Mouse (Mus musculus): ENCODE measurements around the gene Ccdc171. TPM values are rescaled to one million over a fixed set of nuclear protein-coding genes. Genes with fewer than 3 reads are reported as not detected.
"Not testable (repeated sequence)": the region's sequence is repeated elsewhere in the genome, so short reads cannot be mapped to it uniquely, and the experiment has no call there.

Ccdc171 gene
- polyA plus RNA-seq (2015; fragmentation: Nextera tagmentation; extraction: Ambion mirVana): 6.4 and 7.7 TPM in 2 replicates

- H3K4me2 ChIP-seq: peak within 1 kb of the TSS; percentile 81
- peak within 1 kb of the TSS; percentile 86 for H3K9ac ChIP-seq
- peak; percentile 92 for ATAC-seq (ENCODE audit: insufficient number of reproducible peaks, insufficient read depth, low FRiP score, low TSS enrichment, low read depth)
- H3K27ac ChIP-seq: peak within 1 kb of the TSS; percentile 97
- no peaks in the 10 kb centered on the region for H3K9me3 ChIP-seq
- H3K27me3 ChIP-seq: no peaks in the 10 kb centered on the region
- under 1% methylated on average over 73 of the region's 73 CpGs for WGBS
- H3K4me1 ChIP-seq: 0 out of 2 replicates have a peak, but pooled peaks cover 5% of the 10 kb centered on the region
- peak within 1 kb of the TSS; percentile 72 for H3K4me3 ChIP-seq
- H3K36me3 ChIP-seq: no peaks in the 10 kb centered on the region
Observed at GRCm38 (mm10) chr4:83524843-83525689, at the start of gene Ccdc171. TSS of gene Ccdc171 (plus strand) at chr4:83525545.

GRCm38 (mm10) chr4:83485250-83485649, 40.1 kb upstream of the Ccdc171 start:
- Histone ChIP-seq H3K4me3 (peak overlapping the region; percentile 93), H3K27me3 (no peaks in the 10 kb centered on the region), H3K9ac (peak overlapping the region; percentile 93), H3K4me1 (peaks cover 21% of the 10 kb centered on the region), H3K4me2 (peak overlapping the region; percentile 74), H3K36me3 (peaks cover 31% of the 10 kb centered on the region), H3K9me3 (no peaks in the 10 kb centered on the region), H3K27ac (peak overlapping the region; percentile 98; the same call in 1 of the 2 replicates)
- 21% methylated on average over 12 of the region's 12 CpGs for WGBS
- ATAC-seq (ENCODE audit: insufficient number of reproducible peaks, insufficient read depth, low FRiP score, low TSS enrichment, low read depth): no peak

DNA sequence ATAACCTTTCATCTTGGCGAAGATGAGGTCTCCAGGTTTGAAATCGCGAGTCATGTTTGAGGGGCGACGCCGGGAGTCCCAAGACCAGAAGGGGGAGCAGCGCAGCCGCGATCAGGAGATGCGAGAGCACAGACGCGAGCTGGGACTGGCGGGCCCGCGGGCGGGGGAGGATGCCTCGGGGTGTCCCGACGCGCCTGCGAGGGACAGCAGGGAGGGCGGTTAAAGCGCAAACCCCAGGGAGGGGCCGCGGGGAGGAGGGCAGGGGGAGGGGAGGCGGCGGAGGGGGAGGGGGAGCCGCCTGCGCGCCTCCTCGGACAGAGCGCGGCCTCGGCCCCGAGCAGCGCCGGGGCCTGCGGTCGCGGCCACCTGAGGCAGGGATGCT, 39.6 kb upstream of the Ccdc171 start:
- Histone ChIP-seq H3K9ac (peak overlapping the region; percentile 93), H3K9me3 (no peaks in the 10 kb centered on the region), H3K4me1 (peaks cover 21% of the 10 kb centered on the region), H3K4me3 (peak overlapping the region; percentile 93), H3K27ac (peak overlapping the region; percentile 98), H3K4me2 (peak overlapping the region; percentile 74), H3K27me3 (no peaks in the 10 kb centered on the region), H3K36me3 (peaks cover 29% of the 10 kb centered on the region)
- ATAC-seq (ENCODE audit: insufficient number of reproducible peaks, insufficient read depth, low FRiP score, low TSS enrichment, low read depth): peak; percentile 54
- WGBS: under 1% methylated on average over 30 of the region's 40 CpGs

DNA sequence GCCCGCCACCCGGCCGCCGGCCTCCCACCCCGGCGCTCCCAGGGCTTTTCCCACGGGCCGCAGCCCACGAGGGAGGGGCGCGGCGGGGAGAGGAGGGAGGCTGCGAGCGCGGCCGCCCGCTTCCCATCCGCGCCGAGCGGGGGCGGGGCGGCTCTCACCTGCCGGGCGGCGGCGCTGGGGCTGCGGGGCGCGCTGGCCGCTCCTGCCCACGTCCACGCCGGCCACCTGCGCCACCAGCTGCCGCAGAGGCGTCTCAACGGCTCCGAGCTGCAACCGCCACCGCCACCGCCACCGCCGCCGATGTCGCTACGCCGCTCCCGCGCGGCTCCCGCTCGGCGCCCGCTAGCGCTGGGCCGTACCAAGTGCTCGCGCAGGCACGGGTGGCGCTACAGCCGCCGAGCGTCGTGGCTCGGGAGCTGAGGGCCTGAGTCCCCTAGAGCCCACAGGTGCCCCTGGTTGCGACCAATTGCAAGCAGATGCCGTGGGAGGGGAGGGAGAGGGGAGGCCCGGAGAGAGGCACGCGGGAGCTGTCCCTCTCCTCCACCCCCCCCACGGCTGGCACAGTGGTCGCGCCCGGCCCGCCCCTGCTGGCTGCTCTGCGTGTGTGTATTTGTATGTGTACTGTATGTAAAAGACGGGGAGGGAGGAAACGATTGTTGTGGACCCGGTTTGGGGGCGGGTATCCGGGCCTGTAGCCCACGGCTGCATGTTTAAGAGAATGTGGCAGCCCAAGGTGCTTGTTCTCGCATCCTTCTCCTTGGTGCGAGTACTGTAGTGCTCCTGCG, 39.0 kb upstream of the Ccdc171 start, which contains the start of gene Psip1:
Psip1 (minus strand) TSS at position 343 of the 785 bp plus-strand sequence.
- H3K9ac ChIP-seq: peak within 1 kb of the TSS; percentile 93
- peaks cover 21% of the 10 kb centered on the region for H3K4me1 ChIP-seq
- peak within 1 kb of the TSS; percentile 74 for H3K4me2 ChIP-seq
- no peaks in the 10 kb centered on the region for H3K9me3 ChIP-seq
- H3K27ac ChIP-seq: peak within 1 kb of the TSS; percentile 98
- peak; percentile 93 for ATAC-seq (ENCODE audit: insufficient number of reproducible peaks, insufficient read depth, low FRiP score, low TSS enrichment, low read depth)
- peaks cover 23% of the 10 kb centered on the region for H3K36me3 ChIP-seq
- peak within 1 kb of the TSS; percentile 93 for H3K4me3 ChIP-seq
- under 1% methylated on average over 64 of the region's 86 CpGs for WGBS
- H3K27me3 ChIP-seq: no peaks in the 10 kb centered on the region

GRCm38 (mm10) chr4:83489121-83489520, 36.2 kb upstream of the Ccdc171 start:
- WGBS: 8% methylated on average over 5 of the region's 5 CpGs
- ATAC-seq (ENCODE audit: insufficient number of reproducible peaks, insufficient read depth, low FRiP score, low TSS enrichment, low read depth): no peak
- Histone ChIP-seq H3K27ac (peak overlapping the region; percentile 68), H3K27me3 (no peaks in the 10 kb centered on the region), H3K4me2 (no peak overlapping the region), H3K9ac (no peak overlapping the region), H3K36me3 (peaks cover 5% of the 10 kb centered on the region; the same call in 1 of the 2 replicates), H3K4me1 (peaks cover 19% of the 10 kb centered on the region), H3K4me3 (no peak overlapping the region), H3K9me3 (no peaks in the 10 kb centered on the region)

- H3K4me1 ChIP-seq: peaks cover 4% of the 10 kb centered on the region
- H3K9ac ChIP-seq: no peak overlapping the region
- H3K4me2 ChIP-seq: no peak overlapping the region
- H3K4me3 ChIP-seq: no peak overlapping the region
- no peaks in the 10 kb centered on the region for H3K9me3 ChIP-seq
- no peaks in the 10 kb centered on the region for H3K36me3 ChIP-seq
- no peak for ATAC-seq (ENCODE audit: insufficient number of reproducible peaks, insufficient read depth, low FRiP score, low TSS enrichment, low read depth)
- H3K27ac ChIP-seq: no peak overlapping the region
- H3K27me3 ChIP-seq: no peaks in the 10 kb centered on the region
- WGBS: 100% methylated on average over 1 of the region's 1 CpGs
Observed at GRCm38 (mm10) chr4:83493112-83493511, 32.2 kb upstream of the Ccdc171 start.

- 83% methylated on average over 5 of the region's 5 CpGs for WGBS
- H3K27me3 ChIP-seq; H3K4me2 ChIP-seq; H3K4me1 ChIP-seq; H3K27ac ChIP-seq; H3K36me3 ChIP-seq; H3K9me3 ChIP-seq; ATAC-seq (ENCODE audit: insufficient number of reproducible peaks, insufficient read depth, low FRiP score, low TSS enrichment, low read depth); H3K4me3 ChIP-seq; H3K9ac ChIP-seq: not testable (repeated sequence)
Observed at GRCm38 (mm10) chr4:83497013-83497412, 28.3 kb upstream of the Ccdc171 start.

DNA sequence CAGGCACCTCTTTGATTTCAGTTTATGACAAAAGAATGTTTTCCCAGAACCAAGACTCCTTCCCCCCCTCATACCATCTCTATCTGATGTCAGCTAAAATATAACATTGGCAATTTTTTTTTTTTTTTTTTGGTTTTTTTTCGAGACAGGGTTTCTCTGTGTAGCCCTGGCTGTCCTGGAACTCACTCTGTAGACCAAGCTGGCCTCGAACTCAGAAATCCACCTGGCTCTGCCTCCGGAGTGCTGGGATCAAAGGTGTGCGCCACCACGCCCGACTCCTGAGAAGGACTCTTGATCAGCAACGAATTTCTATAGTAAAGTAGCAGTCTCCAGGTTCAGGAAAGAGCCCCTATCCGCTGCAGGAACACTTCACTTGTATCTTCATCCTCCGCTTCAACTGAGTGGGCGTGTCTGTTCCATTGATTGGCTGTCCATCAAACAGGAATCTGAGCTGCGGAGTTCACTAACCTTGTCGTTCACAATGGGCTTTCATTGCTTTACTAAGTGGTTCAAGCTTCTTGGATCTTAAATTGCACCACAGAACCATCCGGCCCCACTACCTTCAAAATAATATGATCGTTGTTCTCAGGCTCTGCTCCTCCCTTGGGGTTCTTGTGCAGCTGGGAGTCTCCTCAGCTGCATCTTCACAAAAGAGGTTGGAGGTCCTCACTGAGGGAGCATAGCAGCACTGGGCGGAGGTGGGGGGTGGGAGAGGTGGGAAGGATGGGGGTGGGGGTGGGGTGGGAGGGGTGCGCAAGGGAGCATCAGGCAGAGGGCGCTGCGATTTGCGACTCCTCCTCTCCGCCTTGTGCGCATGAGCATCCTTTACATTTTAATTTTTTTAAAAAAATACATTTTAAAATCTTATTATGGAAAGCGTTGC, 24.9 kb upstream of the Ccdc171 start:
- peak; percentile 74; the same call in 1 of the 2 replicates for ATAC-seq (ENCODE audit: insufficient number of reproducible peaks, insufficient read depth, low FRiP score, low TSS enrichment, low read depth)
- Histone ChIP-seq H3K9me3 (no peaks in the 10 kb centered on the region), H3K36me3 (no peaks in the 10 kb centered on the region), H3K27ac (peak overlapping the region; percentile 22; the same call in 1 of the 2 replicates), H3K27me3 (no peaks in the 10 kb centered on the region), H3K4me3 (peak overlapping the region; percentile 39), H3K9ac (0 out of 2 replicates have a peak overlapping the region, but pooled peaks have one; percentile 32), H3K4me1 (0 out of 2 replicates have a peak, but pooled peaks cover 3% of the 10 kb centered on the region), H3K4me2 (peak overlapping the region; percentile 63)
- WGBS: 5% methylated on average over 22 of the region's 22 CpGs

- Histone ChIP-seq H3K4me2 (peak overlapping the region; percentile 63), H3K4me1 (0 out of 2 replicates have a peak, but pooled peaks cover 3% of the 10 kb centered on the region), H3K36me3 (no peaks in the 10 kb centered on the region), H3K9me3 (no peaks in the 10 kb centered on the region), H3K27ac (no peak overlapping the region), H3K27me3 (no peaks in the 10 kb centered on the region), H3K4me3 (peak overlapping the region; percentile 39), H3K9ac (0 out of 2 replicates have a peak overlapping the region, but pooled peaks have one; percentile 32)
- ATAC-seq (ENCODE audit: insufficient number of reproducible peaks, insufficient read depth, low FRiP score, low TSS enrichment, low read depth): no peak
- 27% methylated on average over 7 of the region's 7 CpGs for WGBS
Observed at GRCm38 (mm10) chr4:83501037-83501430, 24.3 kb upstream of the Ccdc171 start.

DNA sequence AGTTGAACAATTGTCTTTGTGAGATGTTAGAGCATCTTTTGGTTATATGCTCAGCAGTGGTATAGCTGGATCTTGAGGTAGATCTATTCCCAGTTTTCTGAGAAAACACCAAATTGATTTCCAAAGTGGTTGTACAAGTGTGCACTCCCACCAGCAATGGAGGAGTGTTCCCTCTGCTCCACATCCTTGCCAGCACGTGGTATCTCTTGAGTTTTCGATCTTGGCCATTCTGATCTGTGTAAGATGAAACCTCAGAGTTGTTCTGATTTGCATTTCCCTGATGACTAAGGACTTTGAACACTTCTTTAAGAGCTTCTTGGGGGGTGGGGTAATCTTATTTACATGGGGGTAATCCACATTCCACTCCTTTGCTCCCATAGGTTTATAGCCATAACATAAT, 15.7 kb upstream of the Ccdc171 start:
- Histone ChIP-seq H3K27me3 (no peaks in the 10 kb centered on the region), H3K4me2 (no peak overlapping the region), H3K4me1 (no peaks in the 10 kb centered on the region), H3K9me3 (no peaks in the 10 kb centered on the region), H3K9ac (no peak overlapping the region), H3K27ac (no peak overlapping the region), H3K4me3 (no peak overlapping the region), H3K36me3 (no peaks in the 10 kb centered on the region)
- no peak for ATAC-seq (ENCODE audit: insufficient number of reproducible peaks, insufficient read depth, low FRiP score, low TSS enrichment, low read depth)
- 22% methylated on average over 2 of the region's 2 CpGs for WGBS

- ATAC-seq (ENCODE audit: insufficient number of reproducible peaks, insufficient read depth, low FRiP score, low TSS enrichment, low read depth): no peak
- no peak overlapping the region for H3K27ac ChIP-seq
- no peaks in the 10 kb centered on the region for H3K4me1 ChIP-seq
- H3K27me3 ChIP-seq: no peaks in the 10 kb centered on the region
- H3K36me3 ChIP-seq: no peaks in the 10 kb centered on the region
- WGBS: 36% methylated on average over 8 of the region's 8 CpGs
- H3K4me2 ChIP-seq: no peak overlapping the region
- no peak overlapping the region for H3K4me3 ChIP-seq
- H3K9me3 ChIP-seq: no peaks in the 10 kb centered on the region
- no peak overlapping the region for H3K9ac ChIP-seq
Observed at GRCm38 (mm10) chr4:83511083-83511482, 14.3 kb upstream of the Ccdc171 start.
